Mouse (Mus musculus) layer of hippocampus, adult 8-10 months (tissue): Measurements from ENCODE around the gene Arhgap42. TPM values are rescaled to one million over a fixed set of nuclear protein-coding genes. Genes with fewer than 3 reads are reported as not detected.

Experiments
- DNase-seq, 2 experiments: peaks; one replicate each; pipeline ENCODE4 v3.0.0; 2022; ENCODE audit warnings: low spot score in 2 of 2
- total RNA-seq, 4 experiments: library from RNA; stranded (reverse); gene quantifications; 2 replicates each; pipeline ENCODE4 v1.2.4; 2022

Arhgap42 gene
- total RNA-seq: 10 to 100 TPM in 1 of 4 experiments, 1 to 10 TPM in 3; 7.4 to 10.3 (median 8.2) TPM

GRCm38 (mm10) chr9:9238438-9239391 is at the start of gene Arhgap42:
TSS of gene Arhgap42 (minus strand) at chr9:9239101.
- DNase-seq: peak; percentile 13 to 20

- DNase-seq: no peak
Measured at GRCm38 (mm10) chr9:9288140-9288539, 49.2 kb upstream of the Arhgap42 start.

DNA sequence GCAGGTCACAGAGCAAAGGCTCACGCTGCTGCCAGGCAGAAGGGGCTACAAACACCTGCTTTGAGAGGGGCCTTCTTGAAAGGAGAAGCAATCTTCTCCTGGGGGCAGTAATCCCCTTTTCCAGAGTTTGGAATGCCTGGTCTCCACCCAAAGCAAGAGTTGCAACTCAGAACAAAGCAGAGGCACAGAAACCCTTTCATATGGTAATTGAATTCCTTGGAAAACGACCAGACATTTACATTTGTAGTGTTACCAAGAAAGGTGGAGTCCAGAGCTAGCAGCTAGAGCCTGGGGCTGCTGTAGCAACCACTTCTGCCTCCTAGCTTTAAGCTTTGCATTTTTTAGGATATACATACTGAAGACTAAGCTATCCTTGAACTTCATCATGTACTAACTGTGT is 30.4 kb upstream of the Arhgap42 start:
- no peak for DNase-seq

GRCm38 (mm10) chr9:9267606-9268601 is 29.0 kb upstream of the Arhgap42 start:
- DNase-seq: no peak

DNA sequence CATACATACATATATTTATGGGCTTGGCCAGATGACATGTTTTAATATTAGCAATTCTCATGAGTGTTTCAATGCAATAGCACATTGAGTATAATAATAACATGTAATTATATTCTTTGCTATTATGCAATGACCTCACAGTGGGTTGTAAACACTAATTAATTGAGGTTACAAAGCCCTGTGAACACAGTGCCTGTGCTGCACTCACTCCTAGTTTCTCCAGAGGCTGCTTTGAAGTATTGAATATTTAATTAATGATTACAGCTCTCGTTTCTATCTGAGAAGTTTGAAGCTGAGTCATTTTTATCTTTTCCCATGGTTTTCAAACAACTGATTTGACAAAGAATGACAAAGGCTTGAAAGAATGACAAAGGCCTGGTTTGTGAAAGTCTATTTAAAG is 24.6 kb upstream of the Arhgap42 start:
- DNase-seq: no peak

DNA sequence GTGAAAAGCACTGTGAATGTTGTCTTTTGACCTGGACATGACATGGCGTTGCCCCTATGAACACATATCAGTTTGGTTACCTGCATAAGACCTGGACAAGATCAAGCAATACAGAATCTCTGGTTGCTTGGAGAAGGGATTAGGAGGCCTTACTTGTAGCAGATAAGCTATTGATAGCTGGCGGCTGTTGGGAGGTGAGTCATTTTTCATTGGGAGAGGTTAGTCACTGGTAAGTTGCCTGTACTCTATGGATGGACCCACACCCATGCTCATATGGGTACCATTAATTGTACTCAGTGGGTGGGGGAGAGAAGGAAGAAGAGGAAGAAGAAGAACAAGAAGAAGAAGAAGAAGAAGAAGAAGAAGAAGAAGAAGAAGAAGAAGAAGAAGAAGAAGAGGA is 23.6 kb upstream of the Arhgap42 start:
- DNase-seq: no peak

GRCm38 (mm10) chr9:9254764-9255163 is 15.9 kb upstream of the Arhgap42 start:
- no peak for DNase-seq

DNA sequence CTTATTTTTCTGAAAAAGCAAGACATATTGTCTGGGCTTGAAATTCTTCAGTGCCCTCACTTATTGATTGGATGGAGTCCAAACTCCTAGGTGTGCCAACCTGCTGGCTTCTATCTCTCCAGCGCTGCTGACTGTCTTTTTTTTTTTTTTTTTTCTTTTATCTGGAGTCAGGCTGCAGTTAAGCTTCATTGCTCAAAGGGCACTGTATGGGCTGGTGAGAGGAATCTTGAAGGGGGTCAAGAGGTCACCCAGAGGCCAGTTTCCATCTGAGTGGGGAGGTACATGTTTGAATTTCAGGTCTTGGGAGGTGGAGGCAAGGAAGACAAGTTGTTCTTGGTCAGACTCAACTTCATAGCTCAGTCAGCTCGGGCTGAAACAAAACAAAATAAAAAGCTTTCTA is 9.6 kb upstream of the Arhgap42 start:
- DNase-seq: no peak

- DNase-seq: no peak
Measured at GRCm38 (mm10) chr9:9245994-9246393, 7.1 kb upstream of the Arhgap42 start.

- DNase-seq: no peak
Measured at GRCm38 (mm10) chr9:9243834-9244233, 4.9 kb upstream of the Arhgap42 start.

- no peak for DNase-seq
Measured at GRCm38 (mm10) chr9:9241202-9241795, 2.4 kb upstream of the Arhgap42 start.

- no peak for DNase-seq
Measured at GRCm38 (mm10) chr9:9237511-9237910, 1.4 kb downstream of the Arhgap42 start.

DNA sequence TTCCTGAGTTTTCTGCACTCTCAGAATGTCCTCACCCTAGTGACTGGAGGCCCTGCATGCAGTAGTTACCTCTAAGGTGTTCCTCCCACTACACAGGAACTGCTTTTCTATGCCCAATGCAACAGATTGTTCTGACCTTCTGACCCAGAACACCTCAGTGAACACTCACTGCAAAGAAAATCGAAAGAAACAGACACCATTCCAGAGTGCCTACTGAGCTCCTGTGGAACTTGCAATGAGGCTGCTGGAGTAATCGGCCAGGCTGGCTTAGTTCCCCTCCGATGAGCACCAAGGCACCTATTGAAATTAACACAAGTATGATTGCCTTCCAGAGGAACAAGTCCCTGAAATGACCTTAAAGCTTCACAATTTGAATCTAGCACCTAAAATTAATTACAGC is 9.2 kb downstream of the Arhgap42 start:
- no peak for DNase-seq

DNA sequence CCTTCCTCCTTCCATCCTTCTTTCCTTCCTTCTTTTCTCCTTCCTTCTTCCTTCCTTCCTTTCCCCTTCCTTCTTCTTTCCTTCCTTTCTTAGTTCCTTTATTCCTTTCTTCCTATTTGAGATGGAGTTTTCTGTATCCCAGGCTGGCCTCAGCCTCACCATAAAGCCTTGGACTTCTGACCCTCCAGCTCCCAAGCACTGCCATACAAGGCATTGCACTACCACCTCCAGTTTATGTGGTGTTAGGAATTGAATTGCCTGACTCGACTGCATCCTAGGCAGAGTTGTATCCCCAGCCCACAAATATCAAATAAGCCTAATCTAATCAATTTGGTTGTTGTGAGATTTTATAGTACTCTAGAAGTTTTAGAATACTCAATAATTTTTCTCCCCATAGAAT is 14.1 kb downstream of the Arhgap42 start:
- no peak for DNase-seq

DNA sequence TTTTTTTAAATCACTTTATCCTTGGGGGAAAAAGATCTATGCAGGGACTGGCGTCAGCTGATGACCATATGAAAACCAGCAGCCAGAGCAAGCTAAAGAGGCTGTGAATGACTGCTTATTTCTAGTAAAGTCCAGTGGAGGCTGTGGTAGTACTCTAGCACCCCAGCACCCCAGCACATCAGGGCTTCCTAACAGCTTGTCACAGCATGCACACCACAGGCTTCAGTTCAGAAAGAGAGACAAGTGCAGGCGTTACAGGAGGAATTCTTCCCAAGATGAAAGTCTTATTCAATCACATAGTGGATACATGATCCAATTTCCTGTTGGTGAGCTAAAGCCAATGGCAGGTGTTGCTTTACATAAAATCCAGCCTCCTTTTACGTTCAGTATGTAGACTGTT is 15.5 kb downstream of the Arhgap42 start:
- DNase-seq: no peak

GRCm38 (mm10) chr9:9221950-9222486 is 16.9 kb downstream of the Arhgap42 start:
- no peak for DNase-seq

DNA sequence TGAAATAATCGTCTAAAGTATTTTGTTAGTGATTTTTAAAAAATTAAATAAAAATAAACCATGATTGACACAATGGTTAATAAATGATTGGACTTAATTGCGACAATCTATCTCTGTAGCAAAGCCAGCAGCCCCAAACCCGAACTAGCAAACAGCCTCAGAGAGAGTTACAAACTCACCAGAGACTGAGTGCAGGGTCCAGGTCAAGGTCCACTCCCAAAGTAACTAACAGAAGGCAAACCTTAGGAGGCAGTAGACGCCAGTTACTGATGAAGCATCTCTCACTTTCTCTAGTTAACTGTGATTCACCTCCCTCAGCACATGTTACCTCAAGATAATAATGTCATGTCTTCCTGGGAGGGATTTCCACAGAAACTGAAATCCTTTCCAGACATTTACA is 17.7 kb downstream of the Arhgap42 start:
- DNase-seq: no peak

DNA sequence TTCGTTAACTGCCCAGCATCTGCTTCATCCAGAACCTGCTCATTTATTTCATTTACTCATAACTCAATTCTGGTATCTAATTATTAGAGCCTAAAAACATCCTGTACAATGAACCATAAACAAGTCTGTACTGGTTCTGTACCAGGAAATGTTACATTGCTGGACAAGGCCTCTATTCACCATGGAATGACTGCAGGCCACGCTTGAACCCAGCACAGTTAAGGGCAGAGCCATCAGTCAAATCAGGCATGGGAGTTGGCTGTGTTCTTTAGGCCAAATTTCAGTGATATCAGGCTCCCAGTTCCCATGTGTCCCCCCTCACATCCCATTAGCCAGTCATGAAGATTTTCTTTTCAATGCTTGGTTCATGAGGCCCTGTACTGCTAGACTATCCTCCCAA is 20.6 kb downstream of the Arhgap42 start:
- DNase-seq: no peak

DNA sequence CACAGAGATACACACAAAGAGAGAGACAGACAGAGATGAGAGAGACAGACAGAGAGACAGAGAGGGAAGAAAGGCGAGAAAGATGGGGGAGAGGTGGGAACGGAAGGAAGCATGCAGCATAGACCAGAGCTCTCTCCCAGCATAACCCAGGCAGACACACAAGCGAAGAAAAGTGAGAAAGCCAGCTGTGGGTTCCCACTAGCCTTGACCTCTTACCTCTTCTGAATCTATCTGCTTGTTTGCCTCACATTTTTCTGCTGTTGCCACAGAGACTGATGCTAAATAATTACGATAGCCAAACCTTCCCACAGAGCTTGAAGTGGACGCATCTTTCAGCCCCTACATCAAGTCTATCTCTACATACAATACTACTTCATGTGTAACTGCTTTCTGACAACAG is 24.1 kb downstream of the Arhgap42 start:
- DNase-seq: no peak

- DNase-seq: no peak
Measured at GRCm38 (mm10) chr9:9214296-9214695, 24.6 kb downstream of the Arhgap42 start.

GRCm38 (mm10) chr9:9211411-9212087 is 27.4 kb downstream of the Arhgap42 start:
- DNase-seq: no peak
